Mouse (Mus musculus) thymus, adult 2 months (tissue): ENCODE results near the gene Kank1.
"Not testable (repeated sequence)": the region's sequence is repeated elsewhere in the genome, so short reads cannot be mapped to it uniquely, and the experiment has no call there.

Source experiments
- CTCF ChIP-seq: fragments of 200-500 bp; IDR thresholded peaks from 2 replicates; pipeline ENCODE4 v1.5.1; 2012; ENCODE audit warnings: mild to moderate bottlenecking, control low read depth, low read length, moderate library complexity, borderline replicate concordance; ENCODE audit not compliant: control insufficient read depth, poor library complexity, insufficient read depth; ENCODE audit errors: extremely low read depth
- POLR2A ChIP-seq: fragments of 200-500 bp; IDR thresholded peaks from 2 replicates; pipeline ENCODE4 v1.6.1; 2012; ENCODE audit warnings: mild to moderate bottlenecking, low read length, control low read depth, moderate library complexity; ENCODE audit not compliant: control insufficient read depth, poor library complexity, insufficient read depth; ENCODE audit errors: extremely low read depth

GRCm38 (mm10) chr19:25475806-25476205 is 239.0 kb downstream of the Kank1 start:
- not testable (repeated sequence) for TF ChIP-seq CTCF, POLR2A
